Mouse (Mus musculus) heart, embryonic 11.5 days (tissue): Measurements from ENCODE around the gene 6820408C15Rik. TPM values are rescaled to one million over a fixed set of nuclear protein-coding genes. Genes with fewer than 3 reads are reported as not detected.

Experiments
- ATAC-seq: fragments of 200-750 bp; cut with Nextera tagmentation; replicated peaks from 2 replicates; pipeline ENCODE4 v1.8.0; 2017; ENCODE audit warnings: moderate library complexity; ENCODE audit not compliant: insufficient number of reproducible peaks, low FRiP score, low TSS enrichment
- H3K27ac ChIP-seq: fragments of 300-500 bp; sonication (generic); 2 replicates; pipeline ENCODE4 v1.5.1; 2014; ENCODE audit warnings: mild to moderate bottlenecking, low read depth, low read length
- H3K27me3 ChIP-seq: fragments of 300-500 bp; sonication (generic); 2 replicates; pipeline ENCODE4 v1.6.1; 2014; ENCODE audit warnings: mild to moderate bottlenecking, low read length, mixed read lengths; ENCODE audit not compliant: control insufficient read depth, insufficient read depth
- H3K36me3 ChIP-seq: fragments of 300-500 bp; sonication (generic); 2 replicates; pipeline ENCODE4 v1.6.1; 2014; ENCODE audit warnings: mild to moderate bottlenecking, low read length, moderate library complexity, mixed read lengths; ENCODE audit not compliant: control insufficient read depth, insufficient read depth
- H3K4me1 ChIP-seq: fragments of 300-500 bp; sonication (generic); 2 replicates; pipeline ENCODE4 v1.6.1; 2014; ENCODE audit warnings: low read length; ENCODE audit not compliant: control insufficient read depth, insufficient read depth
- H3K4me2 ChIP-seq: fragments of 300-500 bp; sonication (generic); 2 replicates; pipeline ENCODE4 v1.6.1; 2014; ENCODE audit warnings: mild to moderate bottlenecking, moderate library complexity
- H3K4me3 ChIP-seq: fragments of 300-500 bp; sonication (generic); 2 replicates; pipeline ENCODE4 v1.5.1; 2014; ENCODE audit warnings: low read depth, low read length
- H3K9ac ChIP-seq: fragments of 300-500 bp; sonication (generic); 2 replicates; pipeline ENCODE4 v1.6.1; 2014; ENCODE audit warnings: mild to moderate bottlenecking, low read depth, low read length, moderate library complexity
- H3K9me3 ChIP-seq: fragments of 300-500 bp; sonication (generic); replicated peaks from 2 replicates; pipeline ENCODE4 v1.6.1; 2016; ENCODE audit warnings: low read length; ENCODE audit not compliant: control insufficient read depth
- WGBS: fragments of 180-500 bp; shearing (Covaris S2); extraction: QIAGEN DNeasy Blood & Tissue Kit; methylation state at CpG from one replicate; pipeline ENCODE4 v1.1.7; 2014; ENCODE audit not compliant: insufficient replicate concordance; 5-methylcytosine and 5-hydroxymethylcytosine counted together
- polyA plus RNA-seq: library from polyadenylated mRNA; unstranded; fragments of >200 nt; fragmentation: Nextera tagmentation; extraction: Ambion mirVana; gene quantifications from 2 replicates; pipeline ENCODE4 v1.2.1, GENCODE M21; 2014

Gene 6820408C15Rik
- polyA plus RNA-seq, 1 experiment from 2014 or later, result 1.4 TPM

GRCm38 (mm10) chr2:152470973-152471372 lies 55.6 kb downstream of the 6820408C15Rik start:
- Histone ChIP-seq H3K4me3 (no peak overlapping the region), H3K4me2 (no peak overlapping the region), H3K27ac (no peak overlapping the region), H3K27me3 (no peaks in the 10 kb centered on the region), H3K9ac (no peak overlapping the region), H3K4me1 (no peaks in the 10 kb centered on the region), H3K36me3 (no peaks in the 10 kb centered on the region), H3K9me3 (no peaks in the 10 kb centered on the region)
- WGBS, result 30% methylated on average over 7 of the region's 7 CpGs
- ATAC-seq, result no peak

- no peak for ATAC-seq
- Histone ChIP-seq H3K4me3 (no peak overlapping the region), H3K36me3 (no peaks in the 10 kb centered on the region), H3K4me2 (no peak overlapping the region), H3K9me3 (no peaks in the 10 kb centered on the region), H3K27ac (no peak overlapping the region), H3K27me3 (no peaks in the 10 kb centered on the region), H3K4me1 (no peaks in the 10 kb centered on the region), H3K9ac (no peak overlapping the region)
- WGBS, result 21% methylated on average over 3 of the region's 3 CpGs
Observed at GRCm38 (mm10) chr2:152472434-152472833, 57.0 kb downstream of the 6820408C15Rik start.

DNA sequence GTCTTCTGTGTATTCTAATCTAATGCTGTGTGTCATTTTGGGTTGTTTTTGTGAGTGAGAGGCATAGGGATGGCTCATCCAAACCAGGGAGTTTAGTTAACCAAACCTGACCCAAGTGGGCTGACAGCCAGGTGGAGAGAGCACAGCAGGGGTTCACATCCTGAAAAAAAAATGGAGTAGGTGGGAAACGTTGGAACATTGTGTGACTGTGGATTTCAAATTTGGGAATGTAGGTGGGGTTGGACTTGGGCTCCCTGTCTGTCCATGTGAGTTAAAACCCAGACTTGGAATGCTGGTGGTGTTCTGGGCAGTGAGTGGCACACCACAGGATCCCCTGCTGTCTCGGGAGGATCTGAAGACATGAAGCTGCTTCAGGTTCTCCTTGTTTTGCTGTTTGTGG lies 61.4 kb downstream of the 6820408C15Rik start, which contains the start of gene Defb20:
Gene Defb20, plus strand, starts transcription at position 301 of the 400 bp plus-strand sequence.
- Histone ChIP-seq H3K9ac (no peak within 1 kb of the TSS), H3K4me1 (no peaks in the 10 kb centered on the region), H3K4me3 (no peak within 1 kb of the TSS), H3K27me3 (no peaks in the 10 kb centered on the region), H3K4me2 (no peak within 1 kb of the TSS), H3K36me3 (no peaks in the 10 kb centered on the region), H3K27ac (no peak within 1 kb of the TSS), H3K9me3 (no peaks in the 10 kb centered on the region)
- 58% methylated on average over 2 of the region's 2 CpGs for WGBS
- ATAC-seq, result no peak

- no peaks in the 10 kb centered on the region for H3K27me3 ChIP-seq
- ATAC-seq, result no peak
- 80% methylated on average over 3 of the region's 3 CpGs for WGBS
- H3K36me3 ChIP-seq, result no peaks in the 10 kb centered on the region
- H3K4me3 ChIP-seq, result no peak overlapping the region
- no peak overlapping the region for H3K9ac ChIP-seq
- H3K4me1 ChIP-seq, result no peaks in the 10 kb centered on the region
- H3K4me2 ChIP-seq, result no peak overlapping the region
- H3K9me3 ChIP-seq, result no peaks in the 10 kb centered on the region
- no peak overlapping the region for H3K27ac ChIP-seq
Observed at GRCm38 (mm10) chr2:152480881-152481280, 65.5 kb downstream of the 6820408C15Rik start.

- no peak overlapping the region for H3K4me2 ChIP-seq
- H3K9ac ChIP-seq, result no peak overlapping the region
- whole genome bisulfite sequencing, result 82% methylated on average over 7 of the region's 7 CpGs
- H3K27ac ChIP-seq, result no peak overlapping the region
- H3K36me3 ChIP-seq, result no peaks in the 10 kb centered on the region
- no peaks in the 10 kb centered on the region for H3K4me1 ChIP-seq
- no peaks in the 10 kb centered on the region for H3K27me3 ChIP-seq
- ATAC-seq, result no peak
- H3K4me3 ChIP-seq, result no peak overlapping the region
- H3K9me3 ChIP-seq, result no peaks in the 10 kb centered on the region
Observed at GRCm38 (mm10) chr2:152481726-152482125, 66.3 kb downstream of the 6820408C15Rik start.

GRCm38 (mm10) chr2:152487024-152487423 lies 71.6 kb downstream of the 6820408C15Rik start:
- H3K4me3 ChIP-seq, result no peak overlapping the region
- H3K9me3 ChIP-seq, result no peaks in the 10 kb centered on the region
- no peak overlapping the region for H3K9ac ChIP-seq
- no peak overlapping the region for H3K4me2 ChIP-seq
- H3K36me3 ChIP-seq, result no peaks in the 10 kb centered on the region
- ATAC-seq, result no peak
- no peak overlapping the region for H3K27ac ChIP-seq
- 65% methylated on average over 2 of the region's 2 CpGs for WGBS
- H3K27me3 ChIP-seq, result no peaks in the 10 kb centered on the region
- no peaks in the 10 kb centered on the region for H3K4me1 ChIP-seq

DNA sequence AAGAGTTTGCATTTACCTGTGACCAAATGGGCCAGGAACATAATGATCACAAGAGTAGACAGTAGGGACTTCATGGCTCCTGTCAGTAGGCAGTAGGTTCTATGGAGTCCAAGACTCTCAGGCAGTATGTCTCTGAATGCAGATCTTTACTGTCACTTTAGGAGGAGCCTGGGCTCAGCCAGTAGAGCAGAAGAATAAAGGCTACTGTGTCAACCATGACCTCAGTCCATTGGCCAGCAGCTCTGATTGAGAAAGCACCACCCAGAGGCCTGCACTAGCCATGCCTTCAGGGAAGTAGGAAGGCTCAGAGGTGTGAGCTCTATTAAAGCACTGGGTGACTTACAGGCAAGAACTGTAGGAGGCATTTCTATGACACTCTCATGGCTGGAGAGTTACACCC lies 74.7 kb downstream of the 6820408C15Rik start, which contains the start of gene Defb22:
Gene Defb22, minus strand, starts transcription at position 101 of the 400 bp plus-strand sequence.
- Histone ChIP-seq H3K9me3 (no peaks in the 10 kb centered on the region), H3K9ac (no peak within 1 kb of the TSS), H3K4me2 (no peak within 1 kb of the TSS), H3K36me3 (no peaks in the 10 kb centered on the region), H3K4me3 (no peak within 1 kb of the TSS), H3K27ac (no peak within 1 kb of the TSS), H3K27me3 (no peaks in the 10 kb centered on the region), H3K4me1 (no peaks in the 10 kb centered on the region)
- no peak for ATAC-seq

DNA sequence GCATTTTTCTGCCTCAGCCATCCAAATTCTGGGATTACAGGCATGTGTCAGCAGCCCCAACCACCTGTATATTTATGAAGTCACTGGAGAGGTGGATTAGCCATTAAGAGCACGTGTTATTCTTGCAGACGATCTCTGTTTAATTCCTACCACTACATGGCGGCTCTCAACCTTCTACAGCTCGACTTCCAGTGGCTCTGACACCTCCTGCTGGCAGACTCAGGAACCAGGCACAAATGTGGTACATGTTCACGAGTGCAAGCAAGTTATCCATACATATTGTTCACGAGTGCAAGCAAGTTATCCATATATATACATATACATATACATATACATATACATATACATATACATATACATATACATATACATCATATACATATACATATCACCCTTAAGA lies 77.8 kb downstream of the 6820408C15Rik start:
- Histone ChIP-seq H3K9me3 (no peaks in the 10 kb centered on the region), H3K27ac (no peak overlapping the region), H3K9ac (no peak overlapping the region), H3K4me3 (no peak overlapping the region), H3K4me1 (no peaks in the 10 kb centered on the region), H3K4me2 (no peak overlapping the region), H3K27me3 (no peaks in the 10 kb centered on the region), H3K36me3 (no peaks in the 10 kb centered on the region)
- WGBS, result 79% methylated on average over 6 of the region's 6 CpGs
- ATAC-seq, result no peak
